Mouse (Mus musculus): ENCODE measurements around the gene Prkcb.

Prkcb gene

GRCm38 (mm10) chr7:122667903-122668302 lies 379.4 kb downstream of the Prkcb start:
- peak; percentile 49 for DNase-seq (ENCODE audit: low read depth, low spot score)

GRCm38 (mm10) chr7:122670442-122670872 lies 381.9 kb downstream of the Prkcb start, which contains the start of gene Cacng3:
Gene Cacng3, plus strand, starts transcription at chr7:122670492.
- DNase-seq (ENCODE audit: low read depth, low spot score) = no peak

- DNase-seq (ENCODE audit: low read depth, low spot score) = peak; percentile 64
Measured at GRCm38 (mm10) chr7:122670873-122671641, 382.5 kb downstream of the Prkcb start.

GRCm38 (mm10) chr7:122672981-122673380 lies 384.4 kb downstream of the Prkcb start:
- peak; percentile 6 for DNase-seq (ENCODE audit: low read depth, low spot score)

GRCm38 (mm10) chr7:122675207-122675606 lies 386.7 kb downstream of the Prkcb start:
- no peak for DNase-seq (ENCODE audit: low read depth, low spot score)

Data from 3T3-L1 (cell line).